Mouse (Mus musculus) lung, postnatal 4 days (tissue): ENCODE data around the gene Adam12.

Experiments
- DNase-seq, 2 experiments: peaks; one replicate each; pipeline ENCODE4 v3.0.0; 2021

Adam12 gene

GRCm38 (mm10) chr7:134001581-134001980 is 230.4 kb downstream of the Adam12 start:
- DNase-seq: no peak

GRCm38 (mm10) chr7:133990930-133991329 is 241.0 kb downstream of the Adam12 start:
- no peak for DNase-seq

GRCm38 (mm10) chr7:133988356-133988755 is 243.6 kb downstream of the Adam12 start:
- DNase-seq: no peak

DNA sequence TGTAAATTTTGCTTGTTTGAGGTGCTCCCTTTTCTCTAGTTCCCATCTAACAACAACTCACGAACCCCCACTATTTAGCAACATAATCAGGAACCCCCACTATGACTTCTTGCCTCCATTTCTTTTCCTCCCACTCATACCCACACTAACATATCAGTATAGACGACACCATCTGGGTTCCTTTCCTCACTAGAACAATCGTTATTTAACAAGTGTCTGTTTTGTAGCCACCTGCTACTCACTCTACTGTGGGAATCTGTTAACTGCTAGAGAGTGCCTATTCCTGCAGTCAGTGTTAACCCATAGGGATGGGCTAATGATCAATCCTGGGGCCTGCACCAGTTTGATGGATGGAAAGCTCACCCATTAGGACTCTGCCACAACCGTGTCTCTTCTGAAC is 245.7 kb downstream of the Adam12 start:
- no peak for DNase-seq

DNA sequence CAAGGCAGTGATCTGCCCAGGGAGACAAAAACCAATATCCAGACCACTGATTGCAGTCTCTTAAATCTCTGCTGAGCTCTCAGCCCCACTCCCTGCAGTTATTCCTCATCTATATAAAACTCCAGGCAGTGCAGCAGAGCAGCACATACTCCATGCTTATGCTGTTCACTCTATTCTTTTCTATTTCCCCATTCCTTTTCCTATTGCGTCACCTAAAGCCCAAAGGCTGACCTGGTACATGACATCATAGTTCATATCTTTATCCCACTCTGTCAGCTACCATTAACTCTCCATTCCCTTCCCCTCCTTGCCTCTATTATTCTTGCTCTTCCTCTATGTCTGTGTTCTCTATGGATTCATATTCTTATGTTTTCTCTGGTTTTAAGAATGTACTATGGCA is 246.3 kb downstream of the Adam12 start:
- DNase-seq: no peak

GRCm38 (mm10) chr7:133976388-133977122 is 255.4 kb downstream of the Adam12 start:
- no peak for DNase-seq

DNA sequence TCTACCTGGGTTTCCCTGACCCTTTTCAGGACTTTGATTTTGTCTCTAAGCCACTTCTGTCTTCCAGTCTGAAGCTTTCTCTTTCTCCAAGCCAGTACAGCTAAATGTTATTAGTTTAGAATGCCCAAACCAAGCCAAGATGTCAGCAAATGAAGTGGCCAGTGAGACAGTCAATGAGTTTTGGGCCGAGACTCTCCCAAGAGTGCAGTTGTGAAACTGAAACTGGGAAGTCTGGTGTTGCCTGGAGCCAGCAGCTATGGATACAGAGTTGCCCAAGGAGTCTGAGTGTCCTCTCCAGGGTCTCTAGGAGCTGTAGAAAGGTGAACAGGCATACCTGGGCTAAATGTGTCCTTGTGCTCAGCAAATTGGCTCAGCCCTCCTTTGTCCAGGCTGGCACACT is 260.9 kb downstream of the Adam12 start:
- DNase-seq: peak; percentile 64 to 78

- no peak for DNase-seq
Measured at GRCm38 (mm10) chr7:133970407-133970806, 261.5 kb downstream of the Adam12 start.

- DNase-seq: no peak
Measured at GRCm38 (mm10) chr7:133967906-133968305, 264.0 kb downstream of the Adam12 start.

- no peak for DNase-seq
Measured at GRCm38 (mm10) chr7:133963501-133963900, 268.4 kb downstream of the Adam12 start.

DNA sequence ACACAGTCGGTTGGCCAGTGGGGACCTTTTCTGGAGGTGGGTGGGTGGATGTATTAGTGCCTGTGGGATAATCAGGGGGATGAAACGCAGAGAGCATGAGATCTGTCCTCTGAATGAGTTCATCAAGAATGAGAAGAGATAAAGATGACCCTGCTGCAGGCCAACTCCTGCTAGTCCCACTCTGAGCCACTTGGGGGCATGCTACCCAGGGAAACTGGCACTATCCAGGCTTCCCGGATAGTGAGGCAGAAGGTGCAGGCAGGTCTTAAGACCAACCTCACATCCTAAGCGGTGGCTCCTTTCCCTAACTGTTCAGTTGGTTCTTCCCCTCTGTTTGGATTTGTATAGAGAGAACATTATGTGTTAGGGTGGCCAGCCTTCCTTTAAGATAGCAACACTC is 272.7 kb downstream of the Adam12 start:
- DNase-seq: peak; percentile 49

GRCm38 (mm10) chr7:133957873-133958272 is 274.1 kb downstream of the Adam12 start:
- no peak for DNase-seq

- DNase-seq: peak; percentile 63 to 65
Measured at GRCm38 (mm10) chr7:133954111-133955091, 277.5 kb downstream of the Adam12 start.

DNA sequence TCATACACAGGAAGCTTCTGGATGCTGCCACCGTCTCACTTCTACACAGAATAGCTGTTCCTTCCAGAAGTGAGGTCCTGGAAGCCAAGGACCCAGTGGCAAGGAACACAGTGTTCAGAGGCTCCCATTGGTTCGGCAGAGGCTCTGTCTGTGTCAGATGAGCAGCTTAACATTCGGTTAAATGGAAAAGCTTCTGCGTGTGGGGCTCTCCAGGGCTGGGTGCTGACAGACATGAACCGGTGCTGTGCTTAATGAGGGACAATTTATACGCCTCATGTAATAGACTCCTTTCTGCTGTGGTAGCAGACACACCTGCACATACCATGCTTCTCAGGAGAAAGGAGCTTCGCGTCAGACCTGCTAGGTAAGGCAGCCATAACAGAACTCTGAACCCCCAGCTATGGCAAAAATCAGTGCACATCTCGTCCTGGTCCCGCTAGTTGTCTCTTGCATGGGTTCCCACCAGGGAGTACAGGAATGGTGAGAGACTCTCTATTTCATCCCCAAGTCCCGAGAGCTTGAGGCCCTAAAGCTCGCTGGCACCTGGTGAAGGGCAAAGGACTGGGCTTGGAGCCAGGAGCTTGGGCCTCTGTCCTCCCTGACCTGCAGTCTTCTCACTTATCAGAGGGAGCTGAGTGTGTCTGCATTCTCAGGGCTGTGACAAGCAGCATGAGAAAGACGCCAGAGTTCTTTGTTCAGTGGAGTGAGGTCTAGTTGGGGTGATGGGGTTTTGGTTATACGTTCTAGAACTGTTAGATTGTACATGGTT is 280.0 kb downstream of the Adam12 start:
- DNase-seq: no peak

DNA sequence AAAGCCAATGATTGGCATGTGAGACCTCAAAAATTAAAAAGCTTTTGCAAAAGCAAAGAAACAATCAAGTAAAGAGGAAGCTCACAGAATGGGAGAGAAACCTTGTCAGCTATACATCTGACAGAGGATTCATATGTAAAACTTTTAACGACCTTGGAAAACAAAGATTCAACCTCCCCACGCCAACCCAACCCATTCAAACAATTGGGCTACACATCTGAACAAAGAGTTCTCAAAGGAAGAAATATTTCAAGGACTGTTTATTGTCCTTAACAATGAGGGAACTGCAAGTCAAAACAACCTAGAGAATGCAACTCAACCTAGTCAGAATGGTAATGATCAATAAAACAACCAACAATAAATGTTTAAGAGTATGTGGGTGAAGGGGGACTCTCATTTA is 284.6 kb downstream of the Adam12 start:
- DNase-seq: no peak

DNA sequence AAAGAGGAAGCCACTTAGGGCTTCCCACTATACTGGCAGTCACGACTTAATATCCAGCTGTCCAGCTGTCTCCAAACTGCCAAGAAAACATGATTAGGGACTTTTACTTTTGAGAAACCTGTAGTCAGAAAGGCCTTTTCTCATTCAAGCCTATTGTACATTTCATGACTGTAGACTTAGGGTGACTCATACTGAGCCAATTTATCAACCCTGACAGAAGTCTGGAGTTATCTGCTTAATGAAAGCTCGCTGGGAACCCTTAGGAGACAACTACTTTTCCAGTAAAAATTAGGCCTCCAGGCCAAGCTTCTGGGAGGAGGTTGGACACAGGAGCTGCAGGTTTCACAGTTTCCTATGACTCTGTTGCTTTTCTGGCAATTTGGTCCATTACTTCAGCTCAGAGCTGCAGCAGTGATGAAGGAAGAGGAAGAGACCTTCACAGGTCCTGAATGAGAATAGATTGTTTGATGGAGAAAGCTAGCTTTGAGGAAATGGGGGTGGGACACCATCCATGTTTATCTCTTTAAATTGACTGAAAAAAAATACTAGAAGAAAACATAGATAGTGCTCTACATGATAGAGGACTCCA is 285.1 kb downstream of the Adam12 start:
- DNase-seq: no peak

- no peak for DNase-seq
Measured at GRCm38 (mm10) chr7:133946113-133946512, 285.8 kb downstream of the Adam12 start.

- DNase-seq: no peak
Measured at GRCm38 (mm10) chr7:133940405-133940804, 291.5 kb downstream of the Adam12 start.

GRCm38 (mm10) chr7:133937473-133937872 is 294.5 kb downstream of the Adam12 start:
- no peak for DNase-seq

GRCm38 (mm10) chr7:133936377-133936776 is 295.6 kb downstream of the Adam12 start:
- no peak for DNase-seq

GRCm38 (mm10) chr7:133933378-133933777 is 298.6 kb downstream of the Adam12 start:
- DNase-seq: peak; percentile 48 to 62

DNA sequence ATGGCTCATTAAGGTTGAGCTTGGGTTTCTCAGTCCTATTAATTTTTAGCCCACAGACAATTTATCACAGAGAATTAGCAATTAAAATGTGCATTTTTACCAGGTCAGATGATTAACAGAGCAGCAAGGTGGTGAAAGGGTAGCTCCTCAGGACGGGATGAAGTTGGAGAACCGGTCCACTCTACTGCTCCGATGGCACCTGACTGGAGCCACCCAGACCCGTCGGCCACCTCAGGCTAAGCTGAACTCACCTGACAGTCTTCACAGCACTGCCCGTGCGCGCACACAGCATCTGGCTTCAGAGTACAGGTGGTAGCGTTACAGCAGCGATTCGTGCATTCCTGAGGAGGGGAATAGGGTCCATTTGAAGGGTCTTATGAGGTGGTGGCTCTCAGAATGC is 300.5 kb downstream of the Adam12 start:
- no peak for DNase-seq

GRCm38 (mm10) chr7:133928981-133929380 is 303.0 kb downstream of the Adam12 start:
- no peak for DNase-seq
